Mouse (Mus musculus): Measurements from ENCODE around the gene Abi3. TPM values are rescaled to one million over a fixed set of nuclear protein-coding genes. Genes with fewer than 3 reads are reported as not detected.

The Abi3 gene
- total and polyA plus RNA-seq, 3 experiments = 7.9 to 23.2 (median 11.4) TPM

DNA sequence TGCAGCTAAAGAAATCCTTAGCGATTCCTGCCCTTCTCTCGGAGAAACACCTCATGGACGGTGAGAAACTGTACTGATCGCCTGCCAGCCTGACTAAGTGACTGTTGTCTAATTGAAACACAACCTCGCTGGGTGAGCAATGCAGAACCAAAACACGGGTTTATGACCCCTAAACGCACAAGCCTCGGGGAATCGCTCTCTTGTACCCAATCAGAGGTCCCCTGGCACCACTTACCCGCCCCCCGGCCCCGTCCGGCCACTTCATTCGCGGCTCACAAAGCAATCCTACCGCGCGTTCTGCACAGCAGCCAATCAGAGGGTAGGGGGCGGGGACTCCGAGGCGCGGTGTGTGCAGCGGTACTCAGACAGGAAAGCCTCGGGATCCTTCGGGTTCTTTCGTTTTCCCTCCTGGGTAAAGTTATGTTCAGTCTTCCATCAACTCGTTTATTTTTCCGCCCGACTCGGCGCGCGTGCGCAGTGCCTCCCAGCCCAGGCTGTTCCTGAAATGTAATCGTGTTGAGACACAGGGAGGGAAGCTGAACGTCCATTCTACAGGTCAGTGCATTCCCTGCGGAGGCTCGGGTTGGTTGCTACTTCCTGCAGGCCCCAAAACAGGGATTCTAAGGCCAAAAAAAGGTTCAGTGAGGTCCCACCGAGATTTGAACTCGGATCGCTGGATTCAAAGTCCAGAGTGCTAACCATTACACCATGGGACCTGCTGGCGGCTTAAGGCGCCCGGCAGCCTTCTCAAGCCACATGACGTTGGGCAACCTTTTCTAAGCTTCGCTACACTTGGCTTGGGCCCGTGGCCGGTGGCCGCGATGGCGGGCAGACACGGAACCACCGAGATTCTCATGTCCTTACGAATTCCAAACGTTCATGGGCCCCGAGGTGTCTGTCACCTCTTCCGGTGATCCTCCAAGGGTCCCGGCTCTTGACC is 16.5 kb upstream of the Abi3 start:
- H3K27ac ChIP-seq = peak overlapping the region; percentile 82
- TF ChIP-seq CTCF (IDR thresholded peaks at IDR 0.05) (no peak), POLR2A (IDR thresholded peaks at IDR 0.05; ENCODE audit: insufficient read depth, low read depth, low read length) (no peak; the same call in none of the 2 replicates), EP300 (IDR thresholded peaks at IDR 0.05; ENCODE audit: insufficient read depth, low read depth, low read length) (peak; percentile 87)
- intact Hi-C loops (cut with DNase I) = loop anchor here (5.0 kb wide), 1 partner anchor 171 kb away; no protein-coding TSS in a partner anchor

DNA sequence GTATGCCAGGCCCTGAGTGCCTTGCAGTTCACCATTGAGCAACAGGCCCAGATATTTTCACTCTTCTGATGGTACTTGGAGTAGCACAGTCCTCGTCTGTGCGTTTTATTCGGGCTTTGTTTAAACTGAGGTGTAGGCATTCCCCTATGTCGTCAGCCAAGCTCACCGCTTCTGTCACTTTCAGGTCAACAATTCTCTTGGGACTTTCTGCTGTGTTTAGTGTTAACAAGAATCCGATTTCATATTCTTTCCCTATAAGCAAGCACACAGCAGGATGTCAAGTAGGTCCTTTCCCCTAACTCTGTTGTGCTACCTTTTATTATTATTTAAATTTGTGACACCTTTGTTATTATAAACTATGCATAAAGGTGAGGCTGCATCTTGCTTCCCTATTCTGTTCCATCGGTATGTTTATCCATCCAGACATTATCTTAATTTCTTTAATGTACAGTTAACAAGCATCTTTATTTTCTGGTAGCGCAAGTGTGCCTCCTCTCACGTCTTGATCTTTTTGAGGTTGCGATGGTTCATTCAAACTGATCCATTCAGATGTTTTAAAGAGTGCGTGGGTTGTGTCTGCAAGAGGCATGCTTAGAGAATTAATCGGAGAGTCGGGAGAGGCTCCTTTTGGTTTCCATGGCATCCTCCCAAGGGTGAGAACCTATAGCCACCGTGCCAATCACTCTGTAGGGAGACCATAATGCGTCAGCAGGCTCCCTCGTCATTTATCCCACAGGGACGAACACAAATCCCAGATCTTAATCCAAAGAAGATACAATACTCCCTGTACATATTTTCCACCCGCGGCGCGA is 15.6 kb upstream of the Abi3 start:
- H3K27ac ChIP-seq = peak overlapping the region; percentile 82
- H3K4me1 ChIP-seq (ENCODE audit: control insufficient read depth, insufficient read depth, low read length) = peaks cover 2% of the 10 kb centered on the region
- no peaks in the 10 kb centered on the region for H3K27me3 ChIP-seq (ENCODE audit: control insufficient read depth, insufficient read depth, low read length)
- peak overlapping the region; percentile 86 for H3K4me3 ChIP-seq
- no peak for DNase-seq
- H3K9ac ChIP-seq (ENCODE audit: low read depth, low read length) = peak overlapping the region; percentile 80
- WGBS = 23% methylated on average over 21 of the region's 21 CpGs
- TF ChIP-seq POLR2A (IDR thresholded peaks at IDR 0.05; ENCODE audit: insufficient read depth, low read depth, low read length) (no peak), CTCF (IDR thresholded peaks at IDR 0.05) (no peak), EP300 (IDR thresholded peaks at IDR 0.05; ENCODE audit: insufficient read depth, low read depth, low read length) (no peak)
- intact Hi-C loops (cut with DNase I) = loop anchor here (5.0 kb wide), 1 partner anchor 171 kb away; no protein-coding TSS in a partner anchor
- H3K36me3 ChIP-seq (ENCODE audit: control insufficient read depth, insufficient read depth, low read length) = peaks cover 2% of the 10 kb centered on the region; the same call in 1 of the 2 replicates
- no peaks in the 10 kb centered on the region for H3K79me2 ChIP-seq (replicated peaks; ENCODE audit: control insufficient read depth, insufficient read depth, low read length)

More for the DNA sequence above, 16.5 kb upstream of the Abi3 start:
- Histone ChIP-seq H3K79me2 (replicated peaks; ENCODE audit: control insufficient read depth, insufficient read depth, low read length) (no peaks in the 10 kb centered on the region), H3K4me3 (peak overlapping the region; percentile 86), H3K9ac (ENCODE audit: low read depth, low read length) (peak overlapping the region; percentile 80), H3K27me3 (ENCODE audit: control insufficient read depth, insufficient read depth, low read length) (no peaks in the 10 kb centered on the region), H3K4me1 (ENCODE audit: control insufficient read depth, insufficient read depth, low read length) (peaks cover 2% of the 10 kb centered on the region), H3K36me3 (ENCODE audit: control insufficient read depth, insufficient read depth, low read length) (peaks cover 2% of the 10 kb centered on the region; the same call in 1 of the 2 replicates)
- peak; percentile 97 to 98 for DNase-seq
- WGBS = under 1% methylated on average over 58 of the region's 58 CpGs

DNA sequence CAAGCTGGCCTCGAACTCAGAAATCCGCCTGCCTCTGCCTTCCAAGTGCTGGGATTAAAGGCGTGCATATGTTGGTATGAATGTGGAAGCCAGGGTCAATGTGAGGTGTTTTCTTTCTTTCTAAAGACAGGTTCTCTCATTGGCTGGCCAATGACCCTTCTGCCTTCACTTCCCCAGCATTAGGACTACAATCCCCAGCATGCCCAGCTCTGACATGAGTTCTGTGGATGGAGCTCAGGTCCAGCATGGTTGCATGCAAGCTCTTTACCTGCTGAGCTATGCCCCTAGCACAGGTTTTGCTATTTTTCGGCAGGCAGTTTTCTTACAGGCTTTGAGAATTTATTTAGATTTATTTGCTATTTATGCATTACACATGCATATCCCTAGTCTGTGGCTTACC is 15.0 kb upstream of the Abi3 start:
- no peaks in the 10 kb centered on the region for H3K79me2 ChIP-seq (replicated peaks; ENCODE audit: control insufficient read depth, insufficient read depth, low read length)
- no peak for DNase-seq

DNA sequence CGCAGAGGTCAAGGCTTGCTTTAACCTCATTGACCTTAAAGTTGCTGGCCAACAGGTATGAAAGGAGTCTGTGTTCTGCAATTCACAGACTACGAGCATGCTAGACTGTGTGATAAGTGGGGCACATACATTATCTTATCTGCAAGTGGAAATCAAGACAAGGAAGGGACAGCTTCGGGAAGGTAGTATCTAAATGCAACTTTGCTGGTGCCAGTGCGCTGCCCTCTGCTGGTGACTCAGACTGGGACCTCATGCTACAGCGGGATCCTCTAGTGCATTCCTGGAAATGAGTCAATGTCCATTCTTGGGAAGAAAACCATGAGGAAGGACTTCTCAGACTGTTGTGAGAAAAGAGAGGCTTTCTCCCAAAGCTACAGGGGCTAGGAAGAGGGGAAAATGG is 11.4 kb upstream of the Abi3 start:
- intact Hi-C loops (cut with DNase I) = loop anchor here (1.0 to 2.0 kb wide), 2 partner anchors 26 to 83 kb away; no protein-coding TSS in a partner anchor

More for the DNA sequence above, 15.0 kb upstream of the Abi3 start:
- peaks cover 2% of the 10 kb centered on the region; the same call in 1 of the 2 replicates for H3K36me3 ChIP-seq (ENCODE audit: control insufficient read depth, insufficient read depth, low read length)
- intact Hi-C loops (cut with DNase I) = loop anchor here (5.0 kb wide), 1 partner anchor 170 kb away; no protein-coding TSS in a partner anchor
- TF ChIP-seq EP300 (IDR thresholded peaks at IDR 0.05; ENCODE audit: insufficient read depth, low read depth, low read length) (no peak), CTCF (IDR thresholded peaks at IDR 0.05) (no peak), POLR2A (IDR thresholded peaks at IDR 0.05; ENCODE audit: insufficient read depth, low read depth, low read length) (no peak)
- no peak overlapping the region for H3K4me3 ChIP-seq
- no peak overlapping the region for H3K9ac ChIP-seq (ENCODE audit: low read depth, low read length)
- WGBS = 80% methylated on average over 4 of the region's 4 CpGs
- no peaks in the 10 kb centered on the region for H3K27me3 ChIP-seq (ENCODE audit: control insufficient read depth, insufficient read depth, low read length)
- H3K4me1 ChIP-seq (ENCODE audit: control insufficient read depth, insufficient read depth, low read length) = peaks cover 2% of the 10 kb centered on the region
- H3K27ac ChIP-seq = no peak overlapping the region

DNA sequence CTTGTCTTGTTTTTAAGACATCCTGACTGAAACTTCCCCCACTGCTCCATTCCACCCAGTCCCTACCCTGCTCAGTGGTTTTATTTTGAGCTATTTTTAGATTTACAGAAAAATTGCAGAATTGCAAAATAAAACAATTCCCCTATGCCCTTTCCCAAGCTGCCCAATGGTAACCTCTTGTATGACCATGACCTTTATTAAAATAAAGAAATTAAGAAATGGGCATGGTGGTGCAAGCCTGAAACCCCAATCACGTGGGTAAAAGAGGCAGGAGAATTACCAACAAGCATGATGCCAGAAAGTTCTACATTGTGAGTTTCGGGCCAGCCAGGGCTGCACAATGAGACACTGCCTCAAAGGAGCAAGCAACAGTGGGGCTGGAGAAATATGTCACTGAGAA is 8.6 kb upstream of the Abi3 start:
- Histone ChIP-seq H3K4me3 (no peak overlapping the region), H3K79me2 (replicated peaks; ENCODE audit: control insufficient read depth, insufficient read depth, low read length) (no peaks in the 10 kb centered on the region), H3K27me3 (ENCODE audit: control insufficient read depth, insufficient read depth, low read length) (no peaks in the 10 kb centered on the region), H3K4me1 (ENCODE audit: control insufficient read depth, insufficient read depth, low read length) (no peaks in the 10 kb centered on the region), H3K27ac (no peak overlapping the region), H3K36me3 (ENCODE audit: control insufficient read depth, insufficient read depth, low read length) (no peaks in the 10 kb centered on the region), H3K9ac (ENCODE audit: low read depth, low read length) (no peak overlapping the region)
- no peak for DNase-seq
- WGBS = 84% methylated on average over 2 of the region's 2 CpGs
- intact Hi-C loops (cut with DNase I) = no loop called here
- TF ChIP-seq CTCF (IDR thresholded peaks at IDR 0.05) = no peak

More for the DNA sequence above, 11.4 kb upstream of the Abi3 start:
- Histone ChIP-seq H3K27ac (no peak overlapping the region), H3K36me3 (ENCODE audit: control insufficient read depth, insufficient read depth, low read length) (no peaks in the 10 kb centered on the region), H3K4me1 (ENCODE audit: control insufficient read depth, insufficient read depth, low read length) (no peaks in the 10 kb centered on the region), H3K27me3 (ENCODE audit: control insufficient read depth, insufficient read depth, low read length) (no peaks in the 10 kb centered on the region), H3K79me2 (replicated peaks; ENCODE audit: control insufficient read depth, insufficient read depth, low read length) (no peaks in the 10 kb centered on the region), H3K4me3 (no peak overlapping the region), H3K9ac (ENCODE audit: low read depth, low read length) (no peak overlapping the region)
- WGBS = 32% methylated on average over 5 of the region's 5 CpGs
- TF ChIP-seq EP300 (IDR thresholded peaks at IDR 0.05; ENCODE audit: insufficient read depth, low read depth, low read length) = peak; percentile 91
- peak; percentile 97 for TF ChIP-seq CTCF (IDR thresholded peaks at IDR 0.05)
- no peak for TF ChIP-seq POLR2A (IDR thresholded peaks at IDR 0.05; ENCODE audit: insufficient read depth, low read depth, low read length)
- DNase-seq = peak; percentile 75 to 82

Measured in heart, adult 2 months (tissue).